Mouse (Mus musculus): ENCODE data around the gene Dcaf15.

The Dcaf15 gene

DNA sequence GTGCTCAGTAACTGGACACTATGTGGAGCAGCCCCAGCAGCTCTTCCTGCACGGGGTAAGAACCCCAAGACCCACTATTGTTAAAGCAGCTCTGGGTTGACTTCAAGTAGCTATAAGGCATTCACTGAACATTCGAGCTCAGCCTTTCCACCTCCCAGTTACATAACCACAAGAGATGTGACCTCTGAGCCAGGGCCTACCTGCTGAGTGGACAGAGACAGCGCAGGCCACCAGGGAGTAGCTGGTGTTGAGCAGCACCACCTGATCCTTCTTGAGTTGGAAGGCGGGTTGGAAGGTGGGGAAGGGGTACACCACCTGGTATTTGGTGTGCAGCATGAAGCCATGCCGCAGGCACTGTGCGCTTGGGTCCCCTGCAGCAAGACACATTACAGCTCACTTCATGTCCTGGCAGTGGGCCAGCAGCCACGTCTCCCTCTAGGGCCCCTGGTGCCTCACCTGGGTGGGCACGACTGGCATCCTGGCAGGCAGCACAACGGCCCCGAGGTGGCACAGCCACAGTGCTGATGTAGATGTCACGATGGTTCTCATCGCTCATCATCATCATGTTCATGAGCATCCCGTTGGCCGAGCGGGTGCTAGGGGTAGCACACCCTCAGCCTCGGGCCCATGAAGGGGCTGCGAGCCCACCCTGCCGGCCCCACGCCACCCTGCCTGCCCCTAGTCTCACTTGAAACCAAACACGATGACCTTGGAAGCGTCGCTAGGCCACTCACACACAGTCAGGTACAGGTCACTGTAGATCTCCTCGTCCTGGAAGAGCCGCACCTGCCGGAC lies 2.9 kb downstream of the Dcaf15 start:
- peak in 1 of 2 experiments; percentile 26 for DNase-seq (ENCODE audit: inconsistent age in 2 of 2, low spot score in 1 of 2)

DNA sequence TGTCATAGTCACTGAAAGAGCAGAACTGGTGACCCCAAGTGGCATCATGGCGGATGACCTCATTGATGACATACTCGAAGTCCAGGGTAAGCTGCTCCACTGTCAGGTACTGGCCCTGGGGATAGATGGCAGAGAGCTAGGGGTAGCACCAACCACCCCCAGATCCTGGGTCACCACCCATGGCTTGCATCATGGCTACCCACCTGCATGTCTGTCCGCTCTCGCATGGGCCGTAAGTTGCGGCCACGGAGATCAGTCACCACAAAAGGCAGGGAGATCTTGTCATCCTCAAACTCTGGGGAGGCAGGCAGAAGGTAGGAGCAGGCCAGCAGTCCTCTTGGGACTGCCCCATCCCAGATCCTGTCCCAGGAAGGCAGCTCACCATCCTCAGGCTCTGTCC lies 6.2 kb downstream of the Dcaf15 start:
- no peak for DNase-seq (ENCODE audit: inconsistent age in 2 of 2, low spot score in 1 of 2)

DNA sequence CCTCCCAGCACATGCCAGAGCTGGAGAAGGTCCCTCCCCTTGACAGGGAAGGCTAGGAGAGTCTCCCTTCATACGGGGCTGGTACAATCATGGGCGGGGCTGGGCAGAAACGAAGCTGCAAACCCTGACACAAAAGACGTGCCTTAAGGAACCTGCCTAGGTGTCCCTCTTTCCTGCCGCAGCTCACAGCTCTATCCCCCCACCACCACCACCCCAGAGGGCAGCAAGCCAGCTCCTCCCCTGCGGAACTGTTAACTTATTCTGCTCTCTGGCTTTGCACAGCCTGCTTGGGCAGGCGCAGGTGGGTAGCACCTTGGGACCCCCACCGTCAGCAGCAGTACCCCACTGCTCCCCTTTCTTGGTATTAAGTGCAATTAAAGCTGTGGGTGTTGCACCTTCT lies 8.5 kb downstream of the Dcaf15 start:
- DNase-seq (ENCODE audit: inconsistent age in 2 of 2, low spot score in 1 of 2), result peak in 1 of 2 experiments; percentile 25

DNA sequence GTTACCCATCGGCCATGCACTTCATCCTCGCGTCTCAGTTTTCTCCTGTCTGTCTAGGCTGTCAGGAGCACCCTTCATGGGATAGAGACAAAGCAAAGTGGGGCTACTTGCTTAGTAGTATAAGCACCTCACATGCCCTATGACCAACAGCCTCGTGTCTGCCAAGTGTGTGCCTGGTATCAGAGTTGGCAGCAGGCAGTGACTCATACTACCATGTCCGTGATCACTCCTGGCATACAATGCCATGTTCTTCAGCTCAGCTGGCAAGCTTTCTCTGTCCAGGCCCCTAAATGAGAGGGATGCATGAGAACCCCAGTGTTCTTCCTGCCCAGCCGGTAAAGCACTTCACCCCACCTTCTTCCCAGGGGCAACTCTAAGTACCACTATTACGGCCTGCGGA lies 14.0 kb downstream of the Dcaf15 start:
- peak; percentile 72 to 86 for DNase-seq (ENCODE audit: inconsistent age in 2 of 2, low spot score in 1 of 2)

DNA sequence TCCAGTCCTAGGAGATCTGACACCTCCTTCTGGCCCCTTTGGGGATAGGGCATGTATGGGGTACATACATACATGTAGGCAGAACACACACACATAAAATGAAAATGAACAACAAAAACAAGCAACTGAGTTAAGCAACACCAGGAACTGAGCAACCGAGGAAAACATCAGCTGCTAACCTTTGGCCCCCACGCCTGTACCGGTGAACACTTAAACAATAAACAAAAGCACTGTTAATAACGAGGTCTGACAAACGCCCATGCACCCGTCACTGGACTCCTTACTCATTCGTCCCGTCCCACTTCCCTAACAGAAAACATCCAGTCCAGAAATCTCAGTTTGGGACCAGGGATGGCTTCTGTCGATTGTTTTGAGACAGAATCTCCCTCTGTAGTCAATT lies 15.3 kb downstream of the Dcaf15 start:
- no peak for DNase-seq (ENCODE audit: inconsistent age in 2 of 2, low spot score in 1 of 2)

DNA sequence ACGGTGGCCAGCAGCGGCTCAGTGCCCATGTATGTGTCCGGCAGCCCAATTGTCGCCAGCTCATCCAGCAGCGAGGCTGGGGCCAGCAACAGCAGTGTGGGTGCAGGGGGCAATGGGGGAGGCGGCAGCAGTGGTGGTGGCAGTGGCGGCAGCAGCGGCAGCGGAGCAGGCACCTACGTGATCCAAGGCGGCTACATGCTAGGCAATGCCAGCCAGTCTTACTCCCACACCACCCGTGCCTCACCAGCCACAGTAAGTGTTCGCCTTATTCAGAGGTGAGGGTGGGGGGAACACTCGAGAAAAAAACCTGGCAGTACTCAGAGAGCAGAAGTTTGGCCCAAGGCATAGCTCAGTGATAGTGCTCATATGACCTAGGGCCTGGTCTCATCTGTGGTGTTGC lies 16.7 kb downstream of the Dcaf15 start:
- no peak for DNase-seq (ENCODE audit: inconsistent age in 2 of 2, low spot score in 1 of 2)

DNA sequence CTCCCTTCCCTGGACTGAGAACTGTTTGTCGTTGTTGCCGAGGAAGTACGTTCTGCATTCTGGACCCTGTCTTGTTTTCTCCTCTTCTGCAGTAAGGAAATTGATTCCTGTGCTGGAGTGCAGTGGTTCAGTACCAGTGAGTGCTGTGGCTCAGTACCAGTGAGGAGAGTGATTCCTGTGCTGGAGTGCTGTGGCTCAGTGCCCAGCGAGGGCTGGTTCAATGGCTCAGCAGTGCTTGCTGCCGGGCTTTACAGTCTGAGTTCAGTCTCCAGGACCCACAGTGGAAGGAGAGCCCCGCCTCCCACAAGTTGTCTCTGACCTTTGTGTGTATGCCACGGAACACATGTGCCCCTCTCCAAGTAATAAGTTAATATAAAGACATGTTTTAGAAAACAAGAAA lies 17.4 kb downstream of the Dcaf15 start:
- DNase-seq (ENCODE audit: inconsistent age in 2 of 2, low spot score in 1 of 2), result no peak

DNA sequence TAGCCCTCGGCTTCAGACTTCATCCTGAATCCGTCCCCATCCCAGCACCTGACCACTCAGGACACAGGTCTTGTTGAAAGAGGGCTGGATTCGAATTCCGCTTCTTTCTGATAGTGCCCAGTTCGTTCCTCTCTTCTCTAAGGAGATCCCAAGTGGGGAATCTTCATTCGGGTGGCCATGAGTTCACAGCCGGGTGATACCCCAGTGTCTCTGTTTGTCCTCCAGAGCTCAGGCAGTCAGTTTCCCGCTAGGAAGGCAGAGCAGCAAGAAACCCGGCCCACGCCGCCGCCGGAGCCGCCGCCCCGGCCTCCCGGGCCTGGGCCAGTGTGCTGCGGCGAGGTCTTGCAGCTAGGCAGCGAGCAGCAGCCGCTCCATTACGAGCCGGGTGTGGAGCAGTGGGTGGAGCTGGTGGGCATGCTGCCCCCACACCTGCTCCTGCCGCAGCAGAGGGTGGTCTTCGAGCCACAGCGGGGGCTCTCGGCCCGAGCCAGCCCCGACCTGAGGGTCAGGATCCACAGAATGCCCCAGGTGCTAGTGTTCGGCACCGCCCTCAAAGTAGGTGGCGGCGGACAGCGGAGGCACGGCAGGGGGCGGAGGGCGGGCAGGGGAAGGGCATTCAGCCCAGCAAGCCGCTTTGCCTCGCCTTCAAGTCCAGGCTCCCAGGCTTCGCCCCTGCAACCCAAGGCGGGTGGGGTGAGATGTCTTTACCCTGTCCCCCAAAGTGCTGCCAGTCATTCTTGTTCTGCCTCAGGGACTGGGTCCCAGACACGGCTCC lies 20.0 kb downstream of the Dcaf15 start:
- DNase-seq (ENCODE audit: inconsistent age in 2 of 2, low spot score in 1 of 2), result no peak

DNA sequence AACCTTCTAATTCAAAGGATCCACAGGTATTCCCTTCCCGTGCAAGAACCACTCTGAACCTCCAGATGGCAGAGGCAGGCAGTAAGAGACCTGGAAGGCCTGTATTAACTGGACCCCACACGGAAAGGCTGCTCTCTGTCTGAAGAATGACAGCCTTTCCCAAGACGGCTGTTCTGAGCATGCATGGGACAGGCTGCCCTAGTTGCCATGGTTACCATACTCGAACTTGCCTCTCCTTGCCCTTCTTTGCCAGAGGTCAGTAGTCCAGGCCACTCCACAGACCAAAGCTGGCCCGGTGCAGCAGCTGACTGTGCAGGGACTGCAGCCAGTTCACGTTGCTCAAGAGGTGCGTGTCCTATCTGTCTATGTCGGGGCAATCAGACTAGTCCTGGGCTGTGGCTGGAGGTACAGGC lies 20.7 kb downstream of the Dcaf15 start:
- peak in 1 of 2 experiments; percentile 78 for DNase-seq (ENCODE audit: inconsistent age in 2 of 2, low spot score in 1 of 2)

DNA sequence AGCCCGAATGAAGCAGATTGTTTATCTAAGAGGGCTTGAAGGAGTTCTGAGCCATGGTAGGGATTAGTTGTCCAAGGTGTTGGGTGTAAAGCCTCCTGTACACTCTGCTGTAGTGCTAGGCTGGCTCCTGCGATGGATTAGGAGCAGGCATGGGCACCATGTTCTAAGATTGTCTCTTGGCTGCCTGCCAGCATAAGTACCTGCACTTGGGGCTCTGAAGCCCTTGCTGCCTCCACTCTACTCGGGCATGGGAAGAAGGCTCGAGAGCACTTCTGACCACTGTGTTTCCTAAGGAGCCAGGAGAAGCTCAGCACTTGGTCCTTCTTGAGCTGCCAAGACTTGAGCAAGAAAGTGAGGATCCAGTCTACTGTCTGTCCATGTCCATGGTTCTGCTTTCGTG lies 25.4 kb downstream of the Dcaf15 start:
- no peak for DNase-seq (ENCODE audit: inconsistent age in 2 of 2, low spot score in 1 of 2)

DNA sequence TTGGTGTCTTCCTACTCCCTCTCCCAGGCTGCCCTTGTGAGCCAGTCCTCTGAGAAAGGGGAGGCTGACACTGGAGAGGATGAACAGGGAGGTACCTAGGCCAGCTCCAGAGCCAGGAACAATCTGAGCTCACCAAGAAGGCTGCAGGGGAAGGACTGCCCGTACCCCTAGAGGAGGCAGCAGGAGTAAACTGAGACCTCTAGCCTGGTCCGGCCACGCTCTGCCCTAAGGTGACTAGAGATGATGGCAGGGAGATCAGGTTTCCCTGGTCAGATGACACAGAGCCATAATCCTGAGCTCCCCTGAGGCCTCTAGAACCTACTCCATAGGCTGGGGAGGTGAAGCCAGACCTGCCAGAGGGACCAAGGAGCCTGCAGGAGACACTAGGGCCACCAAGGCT lies 27.7 kb downstream of the Dcaf15 start:
- no peak for DNase-seq (ENCODE audit: inconsistent age in 2 of 2, low spot score in 1 of 2)

DNA sequence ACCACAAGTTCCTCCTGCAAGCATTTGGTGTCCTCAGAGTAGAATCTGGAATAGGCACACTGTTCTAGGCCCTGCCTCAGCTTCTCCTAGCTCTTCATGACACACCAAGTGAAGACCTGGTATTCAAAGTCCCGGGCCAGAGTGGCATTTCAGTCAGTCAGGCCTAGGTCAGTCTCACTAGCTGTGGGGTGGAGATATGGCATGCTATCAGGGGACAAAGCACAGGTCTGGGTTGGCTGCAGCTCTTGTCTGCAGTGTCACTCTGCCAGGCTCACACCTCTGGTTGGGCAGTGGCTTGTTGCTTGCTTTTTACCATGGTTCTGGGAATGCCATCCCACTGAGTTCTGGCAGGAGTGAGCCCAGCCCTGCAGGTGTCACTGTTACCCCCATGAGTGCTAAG lies 28.2 kb downstream of the Dcaf15 start:
- no peak for DNase-seq (ENCODE audit: inconsistent age in 2 of 2, low spot score in 1 of 2)

DNA sequence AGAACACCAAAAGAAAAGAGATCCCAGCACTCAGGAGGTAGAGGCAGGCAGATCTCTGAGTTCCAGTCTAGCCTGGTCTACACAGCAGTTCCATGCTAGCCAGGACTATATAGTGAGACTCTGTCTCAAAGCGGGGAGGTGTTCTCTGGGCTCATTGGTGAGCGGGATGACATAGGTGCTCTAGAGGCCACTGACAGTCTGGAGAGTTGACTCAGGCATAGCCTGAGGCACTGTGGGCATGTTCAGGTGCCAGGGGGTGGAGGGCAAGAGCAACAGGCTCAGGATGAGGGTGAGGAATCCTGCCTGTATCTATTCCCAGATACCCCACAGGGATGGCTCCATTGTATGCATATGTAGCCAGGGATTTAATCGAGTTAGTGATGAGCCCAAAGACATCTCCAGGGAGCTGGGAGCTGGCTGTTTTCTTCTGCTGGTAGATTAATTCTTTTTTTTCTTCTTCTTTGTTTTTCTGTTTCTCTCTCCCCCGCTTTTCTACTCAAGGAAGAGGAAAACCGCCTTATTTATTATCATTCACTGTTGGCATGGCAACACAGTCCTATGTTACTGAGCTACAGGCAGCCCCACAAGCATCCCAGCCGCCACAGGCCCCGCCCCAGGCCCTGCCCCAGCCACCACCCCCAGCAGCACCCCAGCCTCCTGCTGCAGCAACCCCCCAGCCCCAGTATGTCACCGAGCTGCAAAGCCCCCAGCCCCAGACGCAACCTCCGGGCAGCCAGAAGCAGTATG lies 31.2 kb downstream of the Dcaf15 start:
- no peak for DNase-seq (ENCODE audit: inconsistent age in 2 of 2, low spot score in 1 of 2)

DNA sequence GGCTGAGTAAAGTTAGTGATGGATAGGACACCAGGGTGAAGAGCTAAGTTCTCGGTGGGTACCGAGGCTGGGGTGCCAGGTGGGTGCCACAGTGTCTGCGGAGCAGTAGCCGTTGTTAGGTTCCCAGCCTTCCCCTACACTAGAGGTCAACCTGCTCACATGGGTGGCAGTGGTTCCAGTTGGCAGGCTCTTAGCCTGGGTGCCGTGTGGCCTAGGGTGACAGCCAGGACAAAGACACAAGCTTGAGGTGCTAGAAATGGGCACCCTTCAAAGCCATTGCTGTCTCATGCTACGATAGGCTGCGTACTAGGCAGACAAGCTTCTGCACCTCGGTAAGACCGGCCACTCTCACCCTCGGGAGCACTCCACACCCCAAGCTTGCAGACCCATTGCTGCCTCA lies 32.2 kb downstream of the Dcaf15 start:
- no peak for DNase-seq (ENCODE audit: inconsistent age in 2 of 2, low spot score in 1 of 2)

DNA sequence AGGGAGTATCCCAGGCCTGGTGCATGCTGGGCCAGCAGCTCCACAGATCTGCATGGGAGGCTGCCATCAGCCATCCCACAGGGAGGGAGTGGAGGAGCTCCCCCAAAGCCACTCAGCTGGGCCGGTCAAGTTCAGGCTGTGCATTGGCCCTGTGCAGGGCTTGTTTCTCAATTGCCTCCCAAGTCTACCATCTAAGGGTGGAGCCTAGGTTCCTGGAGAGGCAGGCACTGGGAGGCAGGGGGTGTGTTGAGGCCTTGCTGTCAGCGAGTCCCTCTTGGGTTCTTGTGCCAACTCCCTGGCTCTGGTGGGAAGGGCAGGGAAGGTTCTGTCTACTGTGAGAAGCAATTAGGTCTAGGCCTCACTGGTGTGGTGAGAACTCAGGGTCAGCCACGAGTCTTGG lies 32.6 kb downstream of the Dcaf15 start:
- peak in 1 of 2 experiments; percentile 51 for DNase-seq (ENCODE audit: inconsistent age in 2 of 2, low spot score in 1 of 2)

DNA sequence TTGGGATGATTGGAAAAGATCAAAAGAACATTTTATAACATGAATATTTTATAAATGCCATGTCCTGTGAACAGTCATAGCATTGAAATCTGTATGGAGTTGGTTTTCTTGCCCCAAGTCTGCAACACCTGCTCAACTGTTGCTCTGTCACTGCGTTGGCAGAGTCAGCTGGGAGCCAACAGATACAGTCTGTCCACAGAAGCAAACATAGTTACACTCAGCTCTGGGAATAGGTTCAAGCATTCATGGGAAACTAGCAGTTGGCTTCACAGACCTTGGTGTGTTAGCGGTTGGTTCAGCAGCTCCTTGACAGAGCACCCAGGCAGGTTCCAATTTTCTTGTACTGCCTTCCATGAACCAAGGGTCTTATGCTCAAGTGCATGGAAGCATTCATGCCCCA lies 33.9 kb downstream of the Dcaf15 start:
- DNase-seq (ENCODE audit: inconsistent age in 2 of 2, low spot score in 1 of 2), result peak in 1 of 2 experiments; percentile 48

DNA sequence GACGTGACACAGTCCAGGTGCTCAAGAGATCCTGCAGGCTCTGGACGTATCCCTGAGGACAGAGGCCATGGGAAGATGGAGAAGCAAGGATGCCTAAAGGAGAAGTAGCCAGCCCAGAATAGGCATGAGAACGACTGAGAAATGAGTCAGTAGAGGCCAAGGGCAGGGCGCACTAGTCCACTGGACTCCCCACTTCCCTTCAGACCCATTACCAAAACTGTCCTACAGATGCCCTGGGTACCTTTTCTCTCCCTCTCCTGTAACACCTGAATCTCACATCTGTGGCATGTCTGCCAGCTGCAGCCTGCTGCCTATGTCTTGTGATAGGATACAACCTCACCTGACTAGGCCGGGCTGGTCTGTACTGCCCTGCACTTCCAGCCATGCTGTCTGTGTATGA lies 34.3 kb downstream of the Dcaf15 start:
- peak in 1 of 2 experiments; percentile 65 for DNase-seq (ENCODE audit: inconsistent age in 2 of 2, low spot score in 1 of 2)

DNA sequence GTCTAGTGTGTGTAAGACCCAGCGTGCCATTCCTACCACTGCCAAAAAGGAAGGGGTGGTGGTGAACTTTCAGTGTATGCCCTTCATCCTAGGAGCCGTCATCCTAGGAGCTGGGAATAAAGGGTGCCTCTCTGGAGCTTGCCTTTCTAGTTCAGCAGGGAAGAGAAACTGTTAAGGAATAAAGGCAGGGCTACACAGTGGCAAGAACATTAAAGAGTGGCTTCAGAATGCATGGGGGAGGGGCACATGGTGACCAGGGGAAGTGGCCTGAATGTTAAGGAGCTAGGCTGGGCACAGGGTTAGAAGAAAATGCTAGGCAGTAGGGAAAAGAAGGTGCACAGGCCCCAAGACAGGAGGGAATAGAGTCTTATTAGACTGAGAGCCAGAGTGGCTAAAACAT lies 34.8 kb downstream of the Dcaf15 start:
- DNase-seq (ENCODE audit: inconsistent age in 2 of 2, low spot score in 1 of 2), result peak in 1 of 2 experiments; percentile 48

DNA sequence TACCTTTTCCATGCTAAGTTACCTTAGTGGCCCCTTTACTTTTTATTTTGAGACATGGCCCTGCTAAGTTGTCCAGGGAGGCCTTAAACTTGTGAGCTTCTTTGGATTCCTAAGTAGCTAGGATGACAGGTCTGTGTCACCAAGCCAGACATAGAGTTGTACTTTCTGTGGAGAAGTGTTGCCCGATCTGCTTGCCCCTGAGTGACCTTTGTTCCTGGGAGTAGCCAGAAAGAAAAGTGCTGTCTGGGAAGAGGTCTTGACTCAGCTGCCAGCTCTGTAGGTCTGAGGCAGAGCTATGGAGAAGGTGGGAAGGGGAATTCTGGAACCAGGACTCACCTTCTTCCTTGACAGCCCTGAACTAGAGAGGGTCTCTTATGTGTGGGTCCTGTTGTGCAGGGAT lies 35.4 kb downstream of the Dcaf15 start:
- peak in 1 of 2 experiments; percentile 60 for DNase-seq (ENCODE audit: inconsistent age in 2 of 2, low spot score in 1 of 2)

DNA sequence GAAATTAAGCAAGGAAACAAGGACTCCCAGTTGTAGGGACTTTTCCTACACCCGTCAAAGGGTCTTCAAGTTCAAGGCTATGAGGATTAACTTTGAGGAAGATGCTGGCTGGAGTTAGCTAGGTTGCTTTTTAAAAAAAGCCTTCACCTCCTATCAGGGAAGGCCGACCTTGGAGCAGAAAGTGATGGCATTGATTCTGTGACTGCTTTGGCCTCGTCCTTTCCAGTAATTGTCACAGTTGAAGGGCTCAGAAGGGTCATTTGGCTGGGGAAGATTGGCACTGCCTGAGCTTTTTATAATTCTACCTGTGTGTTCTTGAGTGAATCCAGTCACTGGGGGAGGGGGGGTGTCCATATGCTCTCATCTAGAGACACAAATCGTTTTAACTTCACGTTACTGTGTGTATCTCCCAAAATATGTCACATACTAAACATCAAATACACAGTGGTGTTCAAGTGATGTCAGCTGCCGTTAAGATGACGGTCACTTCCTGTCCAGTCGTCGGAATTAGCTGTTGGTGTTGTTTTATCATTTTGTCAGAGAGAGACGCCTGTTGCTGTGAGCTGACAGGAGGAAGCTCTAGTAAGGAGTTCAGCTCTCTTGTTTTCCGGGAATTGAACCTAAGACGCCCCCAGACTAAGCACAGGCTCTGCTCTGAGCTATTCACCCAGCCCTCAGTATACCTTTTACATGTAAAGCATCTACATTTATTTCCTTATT lies 36.1 kb downstream of the Dcaf15 start:
- peak; percentile 59 to 87 for DNase-seq (ENCODE audit: inconsistent age in 2 of 2, low spot score in 1 of 2)

DNA sequence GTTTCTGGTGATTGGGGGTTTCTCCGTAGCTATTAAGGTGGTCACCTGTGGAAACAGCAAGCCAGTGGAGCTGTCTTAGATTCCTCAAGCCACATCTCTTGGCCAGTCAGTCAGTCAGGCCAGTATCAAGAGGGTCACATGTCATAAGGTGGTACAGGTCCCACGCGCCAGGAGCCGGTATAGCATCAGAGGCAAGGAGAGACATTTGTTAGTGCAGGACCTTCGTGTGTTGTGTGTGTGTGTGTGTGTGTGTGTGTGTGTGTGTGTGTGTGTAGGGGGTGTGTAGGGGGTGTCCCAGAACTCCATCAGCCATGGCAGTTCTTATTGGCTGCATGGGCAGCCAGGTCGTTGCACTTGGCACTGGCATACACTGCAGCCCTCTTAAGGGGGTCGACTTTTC lies 36.7 kb downstream of the Dcaf15 start:
- DNase-seq (ENCODE audit: inconsistent age in 2 of 2, low spot score in 1 of 2), result peak in 1 of 2 experiments; percentile 34
